Mouse (Mus musculus): ENCODE results near the gene Rxrb. TPM values are rescaled to one million over a fixed set of nuclear protein-coding genes. Genes with fewer than 3 reads are reported as not detected.
A peak's percentile ranks its signal among the peaks of the same experiment; 100 is the strongest.
"Not testable (repeated sequence)": the region's sequence is repeated elsewhere in the genome, so short reads cannot be mapped to it uniquely, and the experiment has no call there.

Gene Rxrb
- polyA plus RNA-seq (2014; fragmentation: Nextera tagmentation; extraction: Ambion mirVana) = 33.3 and 33.4 TPM in 2 replicates

DNA sequence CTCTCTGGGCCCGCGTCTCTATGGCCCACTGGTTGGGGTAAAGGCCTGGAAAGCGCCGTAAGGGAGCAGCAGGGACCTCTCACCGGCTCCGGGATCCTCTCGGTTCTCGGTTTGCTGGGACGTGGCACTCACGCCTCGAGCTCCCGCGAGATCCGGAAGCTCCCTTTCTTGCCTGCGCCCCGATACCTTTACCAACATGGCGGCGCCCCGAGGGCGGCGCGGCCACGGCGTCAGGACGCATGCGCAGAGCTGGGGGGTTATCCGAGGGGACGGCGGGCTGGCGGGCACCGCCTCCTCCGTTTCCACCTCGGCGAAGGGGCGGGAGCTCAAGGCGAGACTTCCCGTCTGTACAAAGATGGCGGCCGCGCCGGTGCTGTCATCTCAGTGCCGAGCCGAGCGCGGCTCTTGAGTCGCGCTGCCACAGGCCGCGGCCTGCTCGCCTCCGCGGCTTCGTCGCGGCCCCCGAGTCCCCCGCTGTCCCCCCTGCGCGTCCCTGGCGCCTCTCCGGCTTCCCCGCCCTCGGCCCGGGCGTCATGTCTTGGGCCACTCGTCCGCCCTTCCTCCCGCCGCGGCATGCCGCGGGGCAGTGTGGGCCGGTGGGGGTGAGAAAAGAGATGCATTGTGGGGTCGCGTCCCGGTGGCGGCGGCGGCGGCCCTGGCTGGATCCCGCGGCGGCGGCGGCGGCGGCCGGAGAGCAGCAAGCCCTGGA is at the start of gene Rxrb, which contains the start of gene Slc39a7:
TSS of gene Rxrb (plus strand) at position 348 of the 709 bp plus-strand sequence.
TSS of gene Slc39a7 (minus strand) at position 218 of the 709 bp plus-strand sequence.
- H3K9me3 ChIP-seq (ENCODE audit: control insufficient read depth, low read length) = no peaks in the 10 kb centered on the region
- DNase-seq (peak; percentile 99), ATAC-seq (ENCODE audit: low FRiP score, low TSS enrichment) (peak; percentile 78)
- H3K27me3 ChIP-seq (ENCODE audit: control insufficient read depth, insufficient read depth, low read length) = no peaks in the 10 kb centered on the region
- H3K36me3 ChIP-seq (ENCODE audit: control insufficient read depth, insufficient read depth, low read length) = peaks cover 42% of the 10 kb centered on the region
- H3K9ac ChIP-seq (replicated peaks; ENCODE audit: low read length) = peak within 1 kb of the TSS; percentile 94
- under 1% methylated on average over 88 of the region's 88 CpGs for WGBS
- peak within 1 kb of the TSS; percentile 98 for H3K4me2 ChIP-seq (ENCODE audit: low read length)
- peak within 1 kb of the TSS; percentile 86 for H3K4me3 ChIP-seq (replicated peaks; ENCODE audit: low read depth, low read length)
- peaks cover 40% of the 10 kb centered on the region for H3K4me1 ChIP-seq (ENCODE audit: control insufficient read depth, insufficient read depth, low read length)
- H3K27ac ChIP-seq (replicated peaks; ENCODE audit: low read depth, low read length) = peak within 1 kb of the TSS; percentile 98

DNA sequence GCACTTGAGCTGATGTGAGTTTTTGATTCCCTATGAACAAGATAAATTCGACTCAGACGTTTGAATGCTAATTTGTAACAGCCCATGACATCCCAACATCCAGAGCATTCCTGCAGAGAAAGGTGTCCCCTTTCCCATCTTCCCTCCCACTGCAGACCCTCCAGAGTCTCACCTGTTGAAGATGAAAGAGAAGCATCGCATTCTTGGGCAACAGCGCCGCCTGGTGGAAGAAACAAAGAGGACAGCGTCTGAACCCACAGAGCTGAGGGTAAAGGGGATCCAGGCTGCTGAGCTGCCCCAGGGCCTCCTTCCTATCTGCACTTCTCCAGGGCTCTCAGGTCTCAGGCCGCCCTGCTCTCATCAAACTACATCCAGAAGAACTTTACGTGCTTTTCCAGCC is 49.5 kb upstream of the Rxrb start:
- WGBS = 11% methylated on average over 8 of the region's 8 CpGs

DNA sequence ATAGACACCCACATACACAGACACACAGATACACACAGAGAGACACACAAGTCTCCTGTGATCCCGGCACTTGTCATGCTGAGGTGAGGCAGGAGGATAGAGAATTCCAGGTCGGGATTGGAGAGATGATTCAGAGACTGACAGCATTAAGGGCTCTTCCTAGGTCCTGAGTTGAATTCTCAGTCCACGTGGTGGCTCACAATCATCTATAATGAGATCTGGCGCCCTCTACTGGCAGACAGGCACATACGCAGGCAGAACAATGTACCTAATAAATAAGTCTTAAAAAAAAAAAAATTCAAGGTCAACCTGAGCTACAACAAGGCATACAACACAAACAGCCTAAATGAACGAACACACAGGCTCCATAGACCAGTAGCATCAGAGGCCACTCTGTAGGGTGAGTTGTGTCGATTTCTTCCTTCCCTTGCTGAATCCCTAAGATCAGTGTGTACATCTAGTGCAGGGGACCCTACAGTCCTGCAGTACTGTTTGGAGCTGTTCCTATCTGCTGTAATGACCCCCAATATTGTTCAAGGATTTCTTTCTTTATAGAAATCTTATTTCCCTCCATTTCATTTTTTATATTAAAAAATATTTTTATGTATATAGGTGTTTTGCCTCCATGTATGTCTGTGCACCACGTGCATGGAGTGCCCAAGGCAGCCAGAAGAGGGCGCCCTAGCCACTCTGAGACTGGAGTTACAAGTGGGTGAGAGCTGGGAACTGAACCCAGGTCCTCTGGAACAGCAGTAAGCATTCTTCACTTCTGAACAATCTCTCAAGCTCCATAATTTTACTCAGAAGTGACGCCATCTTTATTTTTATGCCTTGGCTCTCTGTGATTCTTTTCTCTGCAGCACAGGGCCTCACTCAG is 39.6 kb upstream of the Rxrb start:
- WGBS = 33% methylated on average over 10 of the region's 10 CpGs
- Histone ChIP-seq H3K4me2 (ENCODE audit: low read length) (no peak overlapping the region), H3K9ac (replicated peaks; ENCODE audit: low read length) (no peak overlapping the region), H3K4me3 (replicated peaks; ENCODE audit: low read depth, low read length) (no peak overlapping the region), H3K27ac (replicated peaks; ENCODE audit: low read depth, low read length) (no peak overlapping the region), H3K9me3 (ENCODE audit: control insufficient read depth, low read length) (no peaks in the 10 kb centered on the region), H3K27me3 (ENCODE audit: control insufficient read depth, insufficient read depth, low read length) (no peaks in the 10 kb centered on the region), H3K4me1 (ENCODE audit: control insufficient read depth, insufficient read depth, low read length) (no peaks in the 10 kb centered on the region), H3K36me3 (ENCODE audit: control insufficient read depth, insufficient read depth, low read length) (no peaks in the 10 kb centered on the region)
- DNase-seq = peak; percentile 92
- ATAC-seq (ENCODE audit: low FRiP score, low TSS enrichment) = no peak

More for the DNA sequence above, 49.5 kb upstream of the Rxrb start:
- Histone ChIP-seq H3K4me3 (replicated peaks; ENCODE audit: low read depth, low read length) (peak overlapping the region; percentile 45), H3K4me2 (ENCODE audit: low read length) (peak overlapping the region; percentile 59), H3K27me3 (ENCODE audit: control insufficient read depth, insufficient read depth, low read length) (peaks cover 31% of the 10 kb centered on the region)
- H3K9me3 ChIP-seq (ENCODE audit: control insufficient read depth, low read length); ATAC-seq (ENCODE audit: low FRiP score, low TSS enrichment); H3K4me1 ChIP-seq (ENCODE audit: control insufficient read depth, insufficient read depth, low read length); H3K36me3 ChIP-seq (ENCODE audit: control insufficient read depth, insufficient read depth, low read length); H3K9ac ChIP-seq (replicated peaks; ENCODE audit: low read length); H3K27ac ChIP-seq (replicated peaks; ENCODE audit: low read depth, low read length): not testable (repeated sequence)
- DNase-seq = peak; percentile 79

DNA sequence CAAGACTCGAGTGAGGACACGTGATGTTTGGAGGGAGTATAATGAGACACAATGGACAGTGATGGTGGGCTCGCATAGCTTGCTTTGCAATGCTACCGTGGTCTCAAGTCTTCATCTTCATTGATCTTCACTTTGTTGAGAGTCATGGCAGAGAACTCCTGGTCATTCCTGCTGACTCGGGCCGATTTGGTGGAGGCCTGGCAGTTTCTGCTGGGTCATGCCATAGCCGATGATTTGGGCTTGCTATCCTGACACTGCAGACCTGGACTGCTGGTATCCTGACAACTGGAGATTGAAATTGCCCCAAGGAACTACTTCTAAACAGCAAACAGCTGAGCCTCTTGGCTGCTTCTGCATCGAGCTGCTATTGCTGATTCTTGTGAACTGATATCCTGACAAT is 36.7 kb upstream of the Rxrb start:
- Histone ChIP-seq H3K4me3 (replicated peaks; ENCODE audit: low read depth, low read length) (no peak overlapping the region), H3K9ac (replicated peaks; ENCODE audit: low read length) (no peak overlapping the region), H3K4me1 (ENCODE audit: control insufficient read depth, insufficient read depth, low read length) (peaks cover 1% of the 10 kb centered on the region; the same call in 1 of the 2 replicates), H3K4me2 (ENCODE audit: low read length) (no peak overlapping the region), H3K36me3 (ENCODE audit: control insufficient read depth, insufficient read depth, low read length) (no peaks in the 10 kb centered on the region), H3K27me3 (ENCODE audit: control insufficient read depth, insufficient read depth, low read length) (peaks cover 9% of the 10 kb centered on the region; the same call in 1 of the 2 replicates), H3K27ac (replicated peaks; ENCODE audit: low read depth, low read length) (no peak overlapping the region), H3K9me3 (ENCODE audit: control insufficient read depth, low read length) (no peaks in the 10 kb centered on the region)
- WGBS = 91% methylated on average over 8 of the region's 8 CpGs
- ATAC-seq (ENCODE audit: low FRiP score, low TSS enrichment) (no peak), DNase-seq (no peak)

DNA sequence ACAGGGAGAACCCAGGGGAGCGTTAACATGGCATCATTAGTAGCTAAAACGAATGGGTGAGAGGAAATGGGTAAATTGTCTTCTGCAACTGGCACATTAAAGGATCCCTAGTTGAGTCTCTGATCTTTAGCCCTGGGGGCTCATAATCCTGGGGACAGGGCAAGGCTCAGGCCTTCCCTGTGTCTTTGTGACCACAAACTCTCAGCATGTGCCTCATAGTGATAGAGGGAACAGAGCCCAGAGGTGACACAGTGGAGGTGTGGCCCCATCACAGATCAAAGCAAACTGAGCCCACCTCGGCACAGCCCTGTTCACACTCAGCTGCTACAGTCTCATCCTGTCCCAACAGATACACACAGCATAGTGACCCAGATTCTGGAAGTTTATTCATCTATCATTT is 36.0 kb upstream of the Rxrb start:
- peaks cover 16% of the 10 kb centered on the region; the same call in 1 of the 2 replicates for H3K27me3 ChIP-seq (ENCODE audit: control insufficient read depth, insufficient read depth, low read length)
- no peaks in the 10 kb centered on the region for H3K36me3 ChIP-seq (ENCODE audit: control insufficient read depth, insufficient read depth, low read length)
- no peak for ATAC-seq (ENCODE audit: low FRiP score, low TSS enrichment)
- peaks cover 5% of the 10 kb centered on the region; the same call in 1 of the 2 replicates for H3K4me1 ChIP-seq (ENCODE audit: control insufficient read depth, insufficient read depth, low read length)
- H3K9me3 ChIP-seq (ENCODE audit: control insufficient read depth, low read length) = no peaks in the 10 kb centered on the region
- no peak for DNase-seq
- no peak overlapping the region for H3K27ac ChIP-seq (replicated peaks; ENCODE audit: low read depth, low read length)
- H3K4me3 ChIP-seq (replicated peaks; ENCODE audit: low read depth, low read length) = no peak overlapping the region
- no peak overlapping the region for H3K9ac ChIP-seq (replicated peaks; ENCODE audit: low read length)
- 78% methylated on average over 3 of the region's 3 CpGs for WGBS
- H3K4me2 ChIP-seq (ENCODE audit: low read length) = no peak overlapping the region

DNA sequence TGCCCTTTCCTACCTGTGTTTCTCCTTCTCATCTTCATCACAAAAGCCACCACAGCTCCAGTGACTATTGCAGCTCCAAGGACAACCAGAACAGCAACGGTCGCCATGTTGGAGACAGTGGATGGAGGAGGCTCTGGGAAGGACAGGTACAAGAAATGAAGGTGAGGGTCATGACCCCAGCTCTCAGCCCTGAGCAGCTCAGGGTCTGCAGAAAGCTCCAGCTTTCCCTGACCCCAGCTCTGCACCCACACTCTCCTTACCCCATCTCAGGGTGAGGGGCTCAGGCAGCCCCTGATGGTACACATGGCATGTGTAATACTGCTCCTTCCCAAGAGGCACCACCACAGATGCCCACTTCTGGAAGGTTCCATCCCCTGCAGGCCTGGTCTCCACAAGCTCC is 34.6 kb upstream of the Rxrb start:
- H3K27me3 ChIP-seq (ENCODE audit: control insufficient read depth, insufficient read depth, low read length) = peaks cover 19% of the 10 kb centered on the region; the same call in 1 of the 2 replicates
- not testable (repeated sequence) for DNase-seq; H3K4me1 ChIP-seq (ENCODE audit: control insufficient read depth, insufficient read depth, low read length); H3K4me3 ChIP-seq (replicated peaks; ENCODE audit: low read depth, low read length); H3K36me3 ChIP-seq (ENCODE audit: control insufficient read depth, insufficient read depth, low read length); H3K9me3 ChIP-seq (ENCODE audit: control insufficient read depth, low read length); H3K27ac ChIP-seq (replicated peaks; ENCODE audit: low read depth, low read length); ATAC-seq (ENCODE audit: low FRiP score, low TSS enrichment); H3K9ac ChIP-seq (replicated peaks; ENCODE audit: low read length); H3K4me2 ChIP-seq (ENCODE audit: low read length)
- WGBS = 90% methylated on average over 2 of the region's 2 CpGs

DNA sequence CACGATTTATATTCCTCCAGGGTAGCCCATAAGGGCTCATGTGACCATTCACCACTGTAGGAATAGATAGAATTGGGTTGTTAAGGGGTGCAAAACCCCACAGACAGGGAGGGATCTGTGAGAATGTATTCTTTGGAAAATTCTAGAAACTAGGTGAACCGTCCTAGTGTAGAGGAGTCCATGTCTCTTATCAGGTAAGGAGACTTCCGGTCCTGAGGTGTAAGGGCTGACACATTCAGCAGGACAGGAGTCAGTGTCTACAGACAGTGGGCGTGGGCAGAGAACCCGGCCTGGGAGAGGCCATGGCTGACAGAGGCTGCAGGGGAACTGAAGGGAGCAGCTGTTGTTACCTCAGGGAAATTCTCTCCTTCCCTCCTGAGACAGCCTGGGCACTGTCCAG is 32.9 kb upstream of the Rxrb start:
- peaks cover 19% of the 10 kb centered on the region; the same call in 1 of the 2 replicates for H3K27me3 ChIP-seq (ENCODE audit: control insufficient read depth, insufficient read depth, low read length)
- H3K36me3 ChIP-seq (ENCODE audit: control insufficient read depth, insufficient read depth, low read length); H3K27ac ChIP-seq (replicated peaks; ENCODE audit: low read depth, low read length); ATAC-seq (ENCODE audit: low FRiP score, low TSS enrichment); H3K9ac ChIP-seq (replicated peaks; ENCODE audit: low read length); H3K4me2 ChIP-seq (ENCODE audit: low read length); H3K4me1 ChIP-seq (ENCODE audit: control insufficient read depth, insufficient read depth, low read length); DNase-seq; H3K4me3 ChIP-seq (replicated peaks; ENCODE audit: low read depth, low read length); H3K9me3 ChIP-seq (ENCODE audit: control insufficient read depth, low read length): not testable (repeated sequence)
- WGBS = 74% methylated on average over 5 of the region's 5 CpGs

DNA sequence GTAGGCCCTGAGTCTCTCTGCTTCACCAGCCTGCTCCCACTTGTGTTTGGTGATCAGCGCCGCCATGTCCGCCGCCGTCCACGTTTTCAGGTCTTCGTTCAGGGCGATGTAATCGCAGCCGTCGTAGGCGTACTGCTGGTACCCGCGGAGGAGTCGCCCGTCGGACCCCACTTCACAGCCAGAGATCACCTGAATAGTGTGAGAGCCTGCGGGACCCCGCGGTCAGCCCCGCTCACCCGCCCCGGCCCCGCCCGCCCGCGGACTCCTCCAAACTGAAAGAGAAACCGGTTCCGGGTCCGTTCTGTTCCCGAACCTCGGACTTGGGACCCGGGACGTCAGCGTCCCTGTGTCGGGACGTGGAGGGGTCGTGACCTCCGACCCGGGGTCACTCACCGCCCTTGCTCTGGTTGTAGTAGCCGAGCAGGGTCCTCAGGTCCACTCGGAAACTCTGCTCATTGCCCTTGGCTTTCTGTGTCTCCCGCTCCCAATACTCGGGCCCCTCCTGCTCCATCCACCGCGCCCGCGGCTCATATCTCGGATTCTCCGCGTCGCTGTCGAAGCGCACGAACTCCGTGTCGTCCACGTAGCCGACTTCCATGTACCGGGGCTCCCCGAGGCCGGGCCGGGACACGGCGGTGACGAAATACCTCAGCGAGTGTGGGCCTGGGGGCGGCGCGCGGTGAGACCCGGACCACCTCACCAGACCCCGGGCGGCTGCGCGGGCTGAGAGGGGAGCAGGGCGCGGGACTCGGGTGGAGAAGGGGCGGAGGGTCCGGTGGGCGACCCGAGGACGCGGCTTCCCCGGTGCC is 32.1 kb upstream of the Rxrb start:
- Histone ChIP-seq H3K9ac (replicated peaks; ENCODE audit: low read length) (peak overlapping the region; percentile 45; the same call in 1 of the 2 replicates), H3K4me2 (ENCODE audit: low read length) (peak overlapping the region; percentile 84), H3K9me3 (ENCODE audit: control insufficient read depth, low read length) (no peaks in the 10 kb centered on the region), H3K4me3 (replicated peaks; ENCODE audit: low read depth, low read length) (peak overlapping the region; percentile 43), H3K4me1 (ENCODE audit: control insufficient read depth, insufficient read depth, low read length) (peaks cover 5% of the 10 kb centered on the region; the same call in 1 of the 2 replicates), H3K27me3 (ENCODE audit: control insufficient read depth, insufficient read depth, low read length) (peaks cover 19% of the 10 kb centered on the region; the same call in 1 of the 2 replicates), H3K27ac (replicated peaks; ENCODE audit: low read depth, low read length) (no peak overlapping the region), H3K36me3 (ENCODE audit: control insufficient read depth, insufficient read depth, low read length) (no peaks in the 10 kb centered on the region)
- DNase-seq = peak; percentile 39
- 2% methylated on average over 87 of the region's 87 CpGs for WGBS
- ATAC-seq (ENCODE audit: low FRiP score, low TSS enrichment) = 0 out of 2 replicates have a peak, but pooled peaks have one; percentile 6
